Mouse (Mus musculus) lung, postnatal 0 days (tissue): ENCODE results near the gene Mcee. TPM values are rescaled to one million over a fixed set of nuclear protein-coding genes. Genes with fewer than 3 reads are reported as not detected.

Source experiments
- ATAC-seq: fragments of 200-750 bp; cut with Nextera tagmentation; 2 replicates; pipeline ENCODE4 v1.8.0; 2017; ENCODE audit warnings: moderate library complexity
- DNase-seq: peaks from one replicate; pipeline ENCODE4 v3.0.0-alpha.2; 2016; ENCODE audit warnings: low spot score
- H3K27ac ChIP-seq: fragments of 300-500 bp; sonication (generic); 2 replicates; pipeline ENCODE4 v1.5.1; 2014; ENCODE audit warnings: antibody characterized with exemption, mild to moderate bottlenecking, low read length, mixed read lengths
- H3K27me3 ChIP-seq: fragments of 300-500 bp; sonication (generic); replicated peaks from 2 replicates; pipeline ENCODE4 v1.6.1; 2014; ENCODE audit warnings: low read length, mixed read lengths; ENCODE audit not compliant: insufficient read depth
- H3K36me3 ChIP-seq: fragments of 300-500 bp; sonication (generic); 2 replicates; pipeline ENCODE4 v1.6.1; 2014; ENCODE audit warnings: low read length, mixed read lengths; ENCODE audit not compliant: insufficient read depth
- H3K4me1 ChIP-seq: fragments of 300-500 bp; sonication (generic); 2 replicates; pipeline ENCODE4 v1.6.1; 2014; ENCODE audit warnings: antibody characterized with exemption, low read depth, low read length, mixed read lengths; ENCODE audit not compliant: insufficient read depth
- H3K4me2 ChIP-seq: fragments of 300-500 bp; sonication (generic); replicated peaks from 2 replicates; pipeline ENCODE4 v1.6.1; 2014; ENCODE audit warnings: low read depth, mild to moderate bottlenecking, low read length, moderate library complexity, mixed read lengths
- H3K4me3 ChIP-seq: fragments of 300-500 bp; sonication (generic); 2 replicates; pipeline ENCODE4 v1.5.1; 2014; ENCODE audit warnings: low read depth, low read length
- H3K9ac ChIP-seq: fragments of 300-500 bp; sonication (generic); replicated peaks from 2 replicates; pipeline ENCODE4 v1.6.1; 2014; ENCODE audit warnings: low read depth, mild to moderate bottlenecking
- H3K9me3 ChIP-seq: fragments of 300-500 bp; sonication (generic); 2 replicates; pipeline ENCODE4 v1.6.1; 2016; ENCODE audit warnings: low read length, mixed read lengths
- CTCF ChIP-seq: IDR thresholded peaks from 2 replicates; pipeline ENCODE4 v1.5.1; 2016; ENCODE audit warnings: antibody characterized with exemption, mild to moderate bottlenecking
- EP300 ChIP-seq: IDR thresholded peaks from 2 replicates; pipeline ENCODE4 v1.6.1; 2016; ENCODE audit warnings: antibody characterized with exemption, mild to moderate bottlenecking, control low read depth
- WGBS: fragments of 180-500 bp; shearing (Covaris S2); extraction: QIAGEN DNeasy Blood & Tissue Kit; methylation state at CpG from one replicate; pipeline ENCODE4 v1.1.7; 2014; 5-methylcytosine and 5-hydroxymethylcytosine counted together
- polyA plus RNA-seq: library from polyadenylated mRNA; unstranded; fragments of >200 nt; fragmentation: Nextera tagmentation; extraction: Ambion mirVana; gene quantifications from 2 replicates; pipeline ENCODE4 v1.2.1, GENCODE M21; 2015

The Mcee gene
- 112 and 117 TPM in 2 replicates for polyA plus RNA-seq

DNA sequence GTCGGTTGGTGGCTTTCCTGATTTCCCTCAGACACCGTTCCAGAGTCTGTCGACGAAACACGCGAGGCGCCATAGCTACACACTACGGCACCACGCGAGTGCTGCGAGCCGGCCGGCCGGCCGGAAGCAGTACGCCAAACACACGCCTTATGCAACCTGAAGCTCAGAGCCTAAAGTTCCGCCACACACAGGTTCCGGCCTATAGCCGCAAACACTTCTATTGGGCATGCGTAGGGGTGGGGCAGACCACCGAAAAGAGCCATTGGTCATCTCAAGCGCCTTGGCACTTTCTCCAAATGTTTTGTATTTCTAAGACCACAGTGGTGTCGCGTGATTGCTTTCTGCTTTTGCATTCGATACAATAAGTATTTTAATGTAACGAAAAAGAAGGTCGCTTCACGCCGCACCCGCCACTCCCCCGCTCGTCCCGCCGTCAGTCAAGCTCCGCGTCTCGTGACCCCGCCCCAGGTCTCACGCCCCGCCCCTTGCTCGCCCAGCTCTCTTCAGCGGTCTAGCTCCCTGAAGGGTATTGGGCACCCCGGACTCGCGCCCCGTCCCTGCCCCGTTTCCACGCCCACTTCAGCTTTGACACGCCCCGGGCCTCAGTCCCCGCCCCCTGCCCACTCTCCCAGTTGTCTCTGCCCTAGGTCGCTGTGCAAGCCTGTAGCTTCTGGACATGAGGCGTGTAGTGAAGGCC is at the start of gene Mcee, which contains the start of gene Mphosph10:
Mcee (plus strand) TSS at position 486 of the 697 bp plus-strand sequence.
Mphosph10 (minus strand) TSS at position 147 of the 697 bp plus-strand sequence.
- Histone ChIP-seq H3K27me3 (no peaks in the 10 kb centered on the region), H3K4me3 (peak within 1 kb of the TSS; percentile 66), H3K27ac (peak within 1 kb of the TSS; percentile 79), H3K9me3 (no peaks in the 10 kb centered on the region), H3K4me2 (peak within 1 kb of the TSS; percentile 67), H3K4me1 (no peaks in the 10 kb centered on the region; the same call in 1 of the 2 replicates), H3K9ac (peak within 1 kb of the TSS; percentile 65), H3K36me3 (peaks cover 12% of the 10 kb centered on the region; the same call in 1 of the 2 replicates)
- TF ChIP-seq CTCF: peak; percentile 29
- peak; percentile 26; the same call in 1 of the 2 replicates for TF ChIP-seq EP300
- ATAC-seq (peak; percentile 99), DNase-seq (peak; percentile 98)
- under 1% methylated on average over 54 of the region's 54 CpGs for WGBS

DNA sequence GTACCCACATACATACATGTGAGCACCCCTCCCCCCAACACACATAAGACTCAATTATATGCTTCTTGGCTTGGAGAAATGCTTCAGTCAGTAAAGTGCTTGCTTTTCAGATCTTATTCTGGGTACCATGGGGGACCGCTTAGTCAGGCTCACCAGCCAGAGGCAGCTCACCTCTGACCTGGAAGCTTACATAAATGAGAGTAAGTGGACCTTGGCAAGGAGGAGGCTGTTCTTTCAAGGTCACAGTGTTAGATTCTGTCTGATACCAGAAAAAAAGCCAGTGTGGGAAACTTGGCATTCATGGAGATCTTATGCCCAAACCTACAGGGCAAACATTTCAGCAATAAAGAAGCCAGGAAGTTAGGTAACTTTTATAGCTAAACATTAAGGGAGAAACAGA is 44.6 kb upstream of the Mcee start:
- Histone ChIP-seq H3K27me3 (no peaks in the 10 kb centered on the region), H3K9ac (no peak overlapping the region), H3K36me3 (peaks cover 4% of the 10 kb centered on the region), H3K9me3 (no peaks in the 10 kb centered on the region), H3K4me3 (no peak overlapping the region), H3K4me1 (no peaks in the 10 kb centered on the region), H3K27ac (no peak overlapping the region), H3K4me2 (no peak overlapping the region)
- DNase-seq (no peak), ATAC-seq (no peak)
- WGBS: 100% methylated on average over 1 of the region's 1 CpGs
- TF ChIP-seq CTCF (no peak), EP300 (no peak)

GRCm38 (mm10) chr7:64349147-64349861 is 43.1 kb upstream of the Mcee start:
- peaks cover 9% of the 10 kb centered on the region for H3K36me3 ChIP-seq
- H3K4me2 ChIP-seq: no peak overlapping the region
- ATAC-seq (no peak; the same call in 1 of the 2 replicates), DNase-seq (no peak)
- no peak overlapping the region for H3K9ac ChIP-seq
- H3K9me3 ChIP-seq: no peaks in the 10 kb centered on the region
- TF ChIP-seq EP300 (no peak), CTCF (peak; percentile 13; the same call in 1 of the 2 replicates)
- no peaks in the 10 kb centered on the region for H3K4me1 ChIP-seq
- no peak overlapping the region for H3K27ac ChIP-seq
- WGBS: 77% methylated on average over 15 of the region's 15 CpGs
- no peak overlapping the region for H3K4me3 ChIP-seq
- no peaks in the 10 kb centered on the region for H3K27me3 ChIP-seq

DNA sequence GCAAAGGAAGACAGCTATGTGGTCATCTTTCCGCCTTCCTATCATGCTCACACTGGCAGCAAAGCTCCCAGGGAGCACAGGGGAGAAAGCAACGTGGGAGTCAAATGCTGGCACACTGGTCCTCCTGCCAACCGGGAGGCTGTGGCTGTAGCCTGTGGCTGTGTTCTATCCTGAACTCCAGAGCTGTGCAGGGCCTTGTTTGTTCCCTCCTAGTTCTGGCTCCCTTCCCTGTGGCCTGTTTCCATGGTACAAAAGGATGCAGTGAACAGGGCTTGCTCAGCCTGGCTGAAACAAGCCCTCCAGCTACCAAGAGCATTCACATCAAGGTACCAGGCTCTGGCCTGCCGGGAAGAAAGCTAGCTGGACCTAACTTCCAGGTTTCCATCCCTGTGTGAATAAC is 41.3 kb upstream of the Mcee start:
- Histone ChIP-seq H3K4me1 (no peaks in the 10 kb centered on the region), H3K27me3 (no peaks in the 10 kb centered on the region), H3K27ac (no peak overlapping the region), H3K9ac (no peak overlapping the region), H3K9me3 (no peaks in the 10 kb centered on the region), H3K4me3 (no peak overlapping the region), H3K4me2 (no peak overlapping the region), H3K36me3 (peaks cover 5% of the 10 kb centered on the region)
- no peak for DNase-seq
- 84% methylated on average over 4 of the region's 4 CpGs for whole genome bisulfite sequencing
- TF ChIP-seq CTCF (no peak), EP300 (no peak)
- ATAC-seq: no peak

DNA sequence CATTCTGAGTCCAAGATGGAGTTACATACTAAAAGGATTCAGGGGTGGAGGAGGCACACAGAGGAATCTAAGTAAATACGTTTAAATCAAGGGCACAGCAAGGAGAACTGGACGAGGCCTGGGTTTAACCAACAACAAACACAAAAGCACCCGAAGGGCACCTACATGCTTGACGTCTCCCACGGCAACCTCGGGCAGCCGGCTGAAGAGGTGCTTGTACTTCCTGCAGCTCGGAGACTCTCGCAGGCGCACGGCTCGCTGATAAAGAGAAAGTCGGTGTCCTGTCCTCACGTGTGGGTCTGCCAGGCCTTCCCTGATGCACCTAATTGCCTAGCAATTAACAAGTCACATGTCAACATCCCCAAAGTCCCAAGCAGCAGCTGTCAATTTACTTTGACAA is 38.2 kb upstream of the Mcee start:
- H3K4me1 ChIP-seq: no peaks in the 10 kb centered on the region
- peaks cover 9% of the 10 kb centered on the region; the same call in 1 of the 2 replicates for H3K36me3 ChIP-seq
- no peak overlapping the region for H3K4me3 ChIP-seq
- 60% methylated on average over 14 of the region's 14 CpGs for WGBS
- H3K27me3 ChIP-seq: no peaks in the 10 kb centered on the region
- H3K27ac ChIP-seq: 0 out of 2 replicates have a peak overlapping the region, but pooled peaks have one; percentile 3
- H3K4me2 ChIP-seq: no peak overlapping the region
- ATAC-seq: peak; percentile 43; the same call in 1 of the 2 replicates
- TF ChIP-seq CTCF (no peak), EP300 (no peak)
- DNase-seq: peak; percentile 51
- H3K9ac ChIP-seq: no peak overlapping the region
- no peaks in the 10 kb centered on the region for H3K9me3 ChIP-seq

DNA sequence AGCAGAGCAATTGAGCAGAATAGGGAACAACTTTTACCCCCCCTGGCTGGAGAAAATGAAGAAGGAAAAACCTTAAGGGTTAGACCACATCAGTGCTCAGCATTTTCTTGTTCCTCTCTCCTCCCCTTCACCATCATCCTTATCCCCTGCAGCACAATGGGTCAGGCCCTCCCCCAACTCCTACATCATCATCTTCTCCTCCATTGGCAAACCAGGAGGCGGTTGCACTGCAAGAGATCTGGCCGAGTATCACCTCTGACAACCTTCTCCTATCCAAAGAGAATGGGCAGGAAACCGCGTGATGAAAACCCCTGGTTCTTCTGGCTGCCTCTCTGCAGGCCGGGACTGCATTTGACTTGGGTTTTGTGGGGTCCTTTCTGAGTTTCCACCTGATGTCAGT is 35.7 kb upstream of the Mcee start:
- H3K9ac ChIP-seq: no peak overlapping the region
- no peaks in the 10 kb centered on the region for H3K27me3 ChIP-seq
- H3K27ac ChIP-seq: no peak overlapping the region
- H3K4me1 ChIP-seq: peaks cover 4% of the 10 kb centered on the region; the same call in 1 of the 2 replicates
- no peak overlapping the region for H3K4me2 ChIP-seq
- DNase-seq (no peak), ATAC-seq (no peak)
- WGBS: 97% methylated on average over 5 of the region's 5 CpGs
- no peaks in the 10 kb centered on the region for H3K9me3 ChIP-seq
- TF ChIP-seq EP300 (no peak), CTCF (no peak)
- no peak overlapping the region for H3K4me3 ChIP-seq
- 0 out of 2 replicates have a peak, but pooled peaks cover 16% of the 10 kb centered on the region for H3K36me3 ChIP-seq
